Mouse (Mus musculus): ENCODE measurements at regions not wholly inside any gene's neighbourhood (a gene's known extent, or its start where the extent isn't known, plus 50 kb on each side); places are given as distances from the start of the nearest gene placed in this dataset.
A peak's percentile ranks its signal among the peaks of the same experiment; 100 is the strongest.

GRCm38 (mm10) chr13:80986657-80987056, 103.5 kb downstream of the Arrdc3 start:
- Histone ChIP-seq H3K27me3 (ENCODE audit: control insufficient read depth, insufficient read depth, low read length) (no peaks in the 10 kb centered on the region), H3K36me3 (ENCODE audit: control insufficient read depth, insufficient read depth, low read length) (no peaks in the 10 kb centered on the region), H3K9me3 (ENCODE audit: control insufficient read depth, low read length) (no peaks in the 10 kb centered on the region), H3K9ac (ENCODE audit: low read length) (no peak overlapping the region), H3K4me1 (replicated peaks; ENCODE audit: control insufficient read depth, insufficient read depth) (no peaks in the 10 kb centered on the region), H3K4me3 (ENCODE audit: low read depth, low read length) (no peak overlapping the region), H3K27ac (replicated peaks) (no peak overlapping the region), H3K4me2 (replicated peaks; ENCODE audit: low read depth) (no peak overlapping the region)
- ATAC-seq (ENCODE audit: low FRiP score, low TSS enrichment) (peak; percentile 87), DNase-seq (ENCODE audit: low spot score) (peak; percentile 66)
- TF ChIP-seq CTCF (IDR thresholded peaks at IDR 0.05; ENCODE audit: low read depth) (no peak), EP300 (optimal IDR thresholded peaks at IDR 0.05) (no peak)
- WGBS = 50% methylated on average over 4 of the region's 4 CpGs

GRCm38 (mm10) chr13:80989756-80990155, 106.6 kb downstream of the Arrdc3 start:
- H3K27ac ChIP-seq (replicated peaks) = no peak overlapping the region

GRCm38 (mm10) chr13:80992342-80992741, 109.2 kb downstream of the Arrdc3 start:
- H3K9ac ChIP-seq (ENCODE audit: low read length) = no peak overlapping the region
- WGBS = 75% methylated on average over 2 of the region's 2 CpGs
- H3K27ac ChIP-seq (replicated peaks) = no peak overlapping the region
- no peak for DNase-seq (ENCODE audit: low spot score)
- H3K36me3 ChIP-seq (ENCODE audit: control insufficient read depth, insufficient read depth, low read length) = no peaks in the 10 kb centered on the region
- H3K4me2 ChIP-seq (replicated peaks; ENCODE audit: low read depth) = no peak overlapping the region
- no peak for ATAC-seq (ENCODE audit: low FRiP score, low TSS enrichment)
- no peak overlapping the region for H3K4me3 ChIP-seq (ENCODE audit: low read depth, low read length)
- H3K9me3 ChIP-seq (ENCODE audit: control insufficient read depth, low read length) = no peaks in the 10 kb centered on the region
- H3K27me3 ChIP-seq (ENCODE audit: control insufficient read depth, insufficient read depth, low read length) = no peaks in the 10 kb centered on the region
- H3K4me1 ChIP-seq (replicated peaks; ENCODE audit: control insufficient read depth, insufficient read depth) = no peaks in the 10 kb centered on the region
- no peak for TF ChIP-seq CTCF (IDR thresholded peaks at IDR 0.05; ENCODE audit: low read depth)
- no peak for TF ChIP-seq EP300 (optimal IDR thresholded peaks at IDR 0.05)

More at GRCm38 (mm10) chr13:80989756-80990155, 106.6 kb downstream of the Arrdc3 start:
- DNase-seq (ENCODE audit: low spot score) (peak; percentile 54), ATAC-seq (ENCODE audit: low FRiP score, low TSS enrichment) (0 out of 2 replicates have a peak, but pooled peaks have one; percentile 49)
- Histone ChIP-seq H3K36me3 (ENCODE audit: control insufficient read depth, insufficient read depth, low read length) (no peaks in the 10 kb centered on the region), H3K4me3 (ENCODE audit: low read depth, low read length) (no peak overlapping the region), H3K4me1 (replicated peaks; ENCODE audit: control insufficient read depth, insufficient read depth) (no peaks in the 10 kb centered on the region), H3K4me2 (replicated peaks; ENCODE audit: low read depth) (no peak overlapping the region), H3K27me3 (ENCODE audit: control insufficient read depth, insufficient read depth, low read length) (no peaks in the 10 kb centered on the region), H3K9ac (ENCODE audit: low read length) (no peak overlapping the region), H3K9me3 (ENCODE audit: control insufficient read depth, low read length) (no peaks in the 10 kb centered on the region)
- WGBS = 49% methylated on average over 5 of the region's 5 CpGs
- TF ChIP-seq EP300 (optimal IDR thresholded peaks at IDR 0.05) (no peak), CTCF (IDR thresholded peaks at IDR 0.05; ENCODE audit: low read depth) (no peak)

- Histone ChIP-seq H3K27ac (replicated peaks) (no peak overlapping the region), H3K9ac (ENCODE audit: low read length) (no peak overlapping the region), H3K4me2 (replicated peaks; ENCODE audit: low read depth) (no peak overlapping the region), H3K4me1 (replicated peaks; ENCODE audit: control insufficient read depth, insufficient read depth) (no peaks in the 10 kb centered on the region), H3K36me3 (ENCODE audit: control insufficient read depth, insufficient read depth, low read length) (no peaks in the 10 kb centered on the region), H3K4me3 (ENCODE audit: low read depth, low read length) (no peak overlapping the region), H3K9me3 (ENCODE audit: control insufficient read depth, low read length) (no peaks in the 10 kb centered on the region), H3K27me3 (ENCODE audit: control insufficient read depth, insufficient read depth, low read length) (no peaks in the 10 kb centered on the region)
- 45% methylated on average over 5 of the region's 5 CpGs for WGBS
- TF ChIP-seq CTCF (IDR thresholded peaks at IDR 0.05; ENCODE audit: low read depth) = no peak
- no peak for TF ChIP-seq EP300 (optimal IDR thresholded peaks at IDR 0.05)
- ATAC-seq (ENCODE audit: low FRiP score, low TSS enrichment) = no peak
- DNase-seq (ENCODE audit: low spot score) = no peak
Observed at GRCm38 (mm10) chr13:81008864-81009766, 125.9 kb downstream of the Arrdc3 start.

- no peak overlapping the region for H3K9ac ChIP-seq (ENCODE audit: low read length)
- ATAC-seq (ENCODE audit: low FRiP score, low TSS enrichment) (no peak), DNase-seq (ENCODE audit: low spot score) (no peak)
- H3K4me1 ChIP-seq (replicated peaks; ENCODE audit: control insufficient read depth, insufficient read depth) = no peaks in the 10 kb centered on the region
- TF ChIP-seq EP300 (optimal IDR thresholded peaks at IDR 0.05) = no peak
- no peak for TF ChIP-seq CTCF (IDR thresholded peaks at IDR 0.05; ENCODE audit: low read depth)
- H3K27ac ChIP-seq (replicated peaks) = no peak overlapping the region
- H3K27me3 ChIP-seq (ENCODE audit: control insufficient read depth, insufficient read depth, low read length) = no peaks in the 10 kb centered on the region
- no peaks in the 10 kb centered on the region for H3K36me3 ChIP-seq (ENCODE audit: control insufficient read depth, insufficient read depth, low read length)
- 79% methylated on average over 1 of the region's 1 CpGs for WGBS
- H3K9me3 ChIP-seq (ENCODE audit: control insufficient read depth, low read length) = no peaks in the 10 kb centered on the region
- H3K4me3 ChIP-seq (ENCODE audit: low read depth, low read length) = no peak overlapping the region
- H3K4me2 ChIP-seq (replicated peaks; ENCODE audit: low read depth) = no peak overlapping the region
Observed at GRCm38 (mm10) chr13:81013953-81014352, 130.8 kb downstream of the Arrdc3 start.

GRCm38 (mm10) chr13:81020106-81020747, 137.0 kb downstream of the Arrdc3 start:
- no peak for ATAC-seq (ENCODE audit: low FRiP score, low TSS enrichment)
- DNase-seq (ENCODE audit: low spot score) = no peak
- H3K27ac ChIP-seq (replicated peaks) = no peak overlapping the region
- TF ChIP-seq CTCF (IDR thresholded peaks at IDR 0.05; ENCODE audit: low read depth) (no peak), EP300 (optimal IDR thresholded peaks at IDR 0.05) (peak; percentile 28)
- no peak overlapping the region for H3K9ac ChIP-seq (ENCODE audit: low read length)
- no peaks in the 10 kb centered on the region for H3K36me3 ChIP-seq (ENCODE audit: control insufficient read depth, insufficient read depth, low read length)
- 57% methylated on average over 3 of the region's 3 CpGs for WGBS
- H3K4me2 ChIP-seq (replicated peaks; ENCODE audit: low read depth) = no peak overlapping the region
- no peaks in the 10 kb centered on the region for H3K27me3 ChIP-seq (ENCODE audit: control insufficient read depth, insufficient read depth, low read length)
- no peak overlapping the region for H3K4me3 ChIP-seq (ENCODE audit: low read depth, low read length)
- H3K9me3 ChIP-seq (ENCODE audit: control insufficient read depth, low read length) = no peaks in the 10 kb centered on the region
- H3K4me1 ChIP-seq (replicated peaks; ENCODE audit: control insufficient read depth, insufficient read depth) = no peaks in the 10 kb centered on the region
